ENCODE assay signal across 19 mouse cellular contexts in the genomic region with DNA sequence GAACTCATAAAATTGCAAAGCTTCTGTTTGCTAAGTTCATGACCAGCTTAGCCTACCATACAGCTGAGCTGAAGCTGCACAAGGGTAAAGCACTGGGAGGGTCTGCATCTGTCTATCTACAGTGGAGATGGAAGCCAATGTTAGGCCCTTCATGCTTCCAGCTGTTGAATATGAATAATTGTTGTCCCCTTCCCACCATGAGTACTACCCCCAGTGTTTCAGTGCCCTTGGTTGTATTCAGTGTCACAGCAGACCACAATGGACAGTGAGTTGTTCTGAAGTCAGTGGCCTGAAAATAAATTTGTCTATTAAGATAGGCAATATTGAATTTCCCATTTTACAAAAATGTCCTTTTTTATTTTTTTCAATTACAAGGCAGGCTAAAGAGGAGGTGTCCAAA.
"Had no signal": no experiment of that assay in that cellular context is flagged by ENCODE, and none has a peak within 500 bp of the region (broad histone marks: within the 10 kb centered on the region; RNA-seq: fewer than 3 reads in every experiment).

No protein-coding gene starts in this region.

- H3K27ac ChIP-seq: layer of hippocampus, adult 2 months; limb, embryonic 10.5 days; limb, embryonic 13.5 days; liver, embryonic 12.5 days; liver, embryonic 15.5 days; lung, embryonic 15.5 days; midbrain, embryonic 12.5 days; neural tube, embryonic 13.5 days had no signal

- H3K9ac ChIP-seq: limb, embryonic 13.5 days; liver, embryonic 12.5 days; liver, embryonic 15.5 days; lung, embryonic 15.5 days; midbrain, embryonic 12.5 days; neural tube, embryonic 13.5 days had no signal

- ATAC-seq: liver, embryonic 12.5 days had no signal

- DNase-seq: kidney, adult 9 months; kidney, postnatal 25 days; layer of hippocampus, adult 9-11 months; liver; lung, adult 18-20 months; lung, postnatal 10 days; lung, postnatal 36 days; thymus, adult 18-20 months; thymus, postnatal 36 days had no signal

- H3K4me2 ChIP-seq: limb, embryonic 13.5 days; liver, embryonic 12.5 days; liver, embryonic 15.5 days; lung, embryonic 15.5 days; midbrain, embryonic 12.5 days; neural tube, embryonic 13.5 days had no signal

- H3K4me3 ChIP-seq: layer of hippocampus, adult 2 months; limb, embryonic 10.5 days; limb, embryonic 13.5 days; liver, embryonic 12.5 days; liver, embryonic 15.5 days; lung, embryonic 15.5 days; megakaryocyte, embryonic 14.5 days; midbrain, embryonic 12.5 days; myocyte; neural tube, embryonic 13.5 days had no signal

- H3K4me1 ChIP-seq: limb, embryonic 10.5 days; limb, embryonic 13.5 days; liver, embryonic 12.5 days; liver, embryonic 15.5 days; lung, embryonic 15.5 days; megakaryocyte, embryonic 14.5 days had no signal

- H3K27me3 ChIP-seq: limb, embryonic 13.5 days; liver, embryonic 12.5 days; liver, embryonic 15.5 days; lung, embryonic 15.5 days; megakaryocyte, embryonic 14.5 days; midbrain, embryonic 12.5 days; neural tube, embryonic 13.5 days had no signal

- H3K9me3 ChIP-seq: limb, embryonic 10.5 days; limb, embryonic 13.5 days; liver, embryonic 12.5 days; liver, embryonic 15.5 days; lung, embryonic 15.5 days; midbrain, embryonic 12.5 days; neural tube, embryonic 13.5 days had no signal

- H3K36me3 ChIP-seq: limb, embryonic 10.5 days; limb, embryonic 13.5 days; liver, embryonic 12.5 days; liver, embryonic 15.5 days; lung, embryonic 15.5 days; midbrain, embryonic 12.5 days; neural tube, embryonic 13.5 days had no signal
